Comparison of ENCODE assay signal across 19 mouse cellular contexts in the genomic region with DNA sequence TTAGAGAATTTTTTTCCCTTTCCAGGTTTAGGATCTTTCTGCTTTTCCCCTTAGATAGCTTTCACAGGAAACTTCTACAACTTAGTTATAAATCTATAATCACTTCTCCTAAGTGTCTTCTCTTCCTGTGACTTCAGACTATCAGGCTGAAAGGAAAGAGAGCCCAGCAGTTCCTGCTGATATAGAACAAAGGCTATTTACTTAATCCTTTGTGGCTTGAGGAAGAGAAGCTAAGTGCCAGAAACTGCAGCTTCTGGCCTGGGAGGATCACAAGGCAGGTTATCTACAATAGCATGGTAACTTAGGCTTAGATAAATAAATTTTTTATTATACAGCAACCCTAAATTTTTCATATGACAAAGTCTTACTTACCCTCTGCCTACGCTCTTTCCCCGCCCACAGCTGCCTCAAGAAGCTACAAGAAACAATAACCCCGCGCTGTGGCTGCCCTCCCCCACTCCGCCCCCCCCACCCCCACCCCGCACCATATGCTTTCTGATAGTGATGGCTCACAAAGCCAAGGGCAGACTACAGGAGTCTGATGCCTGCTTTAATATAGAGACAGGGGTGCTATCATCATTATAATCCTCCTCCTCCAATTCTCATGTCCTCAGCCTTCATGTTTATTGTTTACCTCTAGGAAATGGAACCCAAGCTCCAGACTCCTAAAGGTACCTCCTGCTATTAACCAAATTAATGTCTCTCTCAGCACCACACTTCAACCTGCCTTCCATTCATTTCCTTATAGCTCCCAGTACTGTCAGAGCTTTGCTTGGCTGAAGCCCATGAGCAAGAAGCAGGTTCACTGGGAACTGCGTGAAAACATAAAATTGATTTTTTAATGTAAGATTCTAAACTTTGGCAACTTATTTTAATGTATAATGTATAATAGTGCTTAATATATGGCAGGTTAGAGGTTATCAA.
A peak's percentile ranks its signal among the peaks of the same experiment; 100 is the strongest.
DNase-seq lines count a peak whose midpoint lies in the region; ATAC-seq lines count a peak whose summit lies in the region.
"Had no signal": no experiment of that assay in that cellular context is flagged by ENCODE, and none has a peak within 500 bp of the region (broad histone marks: within the 10 kb centered on the region; RNA-seq: fewer than 3 reads in every experiment).

No protein-coding gene starts in this region.

- no peaks in the 10 kb centered on the region for H3K4me1 ChIP-seq in embryonic facial prominence, embryonic 11.5 days (ENCODE audit: control insufficient read depth, insufficient read depth, low read length)
- H3K4me1 ChIP-seq in embryonic facial prominence, embryonic 10.5 days: no peaks in the 10 kb centered on the region
- H3K4me1 ChIP-seq in midbrain, embryonic 11.5 days (ENCODE audit: control insufficient read depth, insufficient read depth, low read length): peaks cover 2% of the 10 kb centered on the region; the same call in 1 of the 2 replicates
- no peaks in the 10 kb centered on the region for H3K4me1 ChIP-seq in midbrain, embryonic 16.5 days (ENCODE audit: control insufficient read depth, insufficient read depth, low read length)
- no peaks in the 10 kb centered on the region for H3K4me1 ChIP-seq in hindbrain, embryonic 11.5 days (replicated peaks; ENCODE audit: control insufficient read depth, insufficient read depth, low read length)
- no peaks in the 10 kb centered on the region; the same call in 1 of the 2 replicates for H3K4me1 ChIP-seq in neural tube, embryonic 13.5 days (replicated peaks)

- no peaks in the 10 kb centered on the region for H3K36me3 ChIP-seq in embryonic facial prominence, embryonic 11.5 days (replicated peaks; ENCODE audit: control insufficient read depth, insufficient read depth, low read depth, low read length)
- H3K36me3 ChIP-seq in embryonic facial prominence, embryonic 10.5 days (replicated peaks): no peaks in the 10 kb centered on the region
- no peaks in the 10 kb centered on the region for H3K36me3 ChIP-seq in midbrain, embryonic 11.5 days (ENCODE audit: control insufficient read depth, insufficient read depth, low read length)
- H3K36me3 ChIP-seq in midbrain, embryonic 16.5 days (ENCODE audit: control insufficient read depth, insufficient read depth, low read length): no peaks in the 10 kb centered on the region
- no peaks in the 10 kb centered on the region for H3K36me3 ChIP-seq in hindbrain, embryonic 11.5 days (ENCODE audit: control insufficient read depth, insufficient read depth, low read length)
- H3K36me3 ChIP-seq in neural tube, embryonic 13.5 days: no peaks in the 10 kb centered on the region

- H3K27me3 ChIP-seq in embryonic facial prominence, embryonic 11.5 days (ENCODE audit: control insufficient read depth, insufficient read depth, low read length): no peaks in the 10 kb centered on the region
- H3K27me3 ChIP-seq in embryonic facial prominence, embryonic 10.5 days (replicated peaks; ENCODE audit: low read depth, poor library complexity, severe bottlenecking): no peaks in the 10 kb centered on the region
- no peaks in the 10 kb centered on the region for H3K27me3 ChIP-seq in midbrain, embryonic 11.5 days (ENCODE audit: control insufficient read depth, insufficient read depth, low read length)
- no peaks in the 10 kb centered on the region for H3K27me3 ChIP-seq in midbrain, embryonic 16.5 days (ENCODE audit: control insufficient read depth, insufficient read depth, low read depth, low read length)
- H3K27me3 ChIP-seq in hindbrain, embryonic 11.5 days (ENCODE audit: control insufficient read depth, insufficient read depth, low read length): no peaks in the 10 kb centered on the region
- no peaks in the 10 kb centered on the region for H3K27me3 ChIP-seq in neural tube, embryonic 13.5 days

- ATAC-seq in embryonic facial prominence, embryonic 11.5 days (replicated peaks; ENCODE audit: insufficient number of reproducible peaks, low FRiP score, low TSS enrichment, low read depth): 0 out of 2 replicates have a peak, but pooled peaks have one; percentile 34
- ATAC-seq in midbrain, embryonic 11.5 days (ENCODE audit: low FRiP score): peak; percentile 79
- no peak for ATAC-seq in midbrain, embryonic 16.5 days
- peak; percentile 80 for ATAC-seq in hindbrain, embryonic 11.5 days (ENCODE audit: low FRiP score)
- ATAC-seq in neural tube, embryonic 13.5 days (ENCODE audit: low read depth): 0 out of 2 replicates have a peak, but pooled peaks have one; percentile 40
- ATAC-seq: liver, postnatal 0 days had no signal

- no peak overlapping the region for H3K4me2 ChIP-seq in embryonic facial prominence, embryonic 11.5 days (ENCODE audit: low read depth, low read length)
- no peak overlapping the region for H3K4me2 ChIP-seq in midbrain, embryonic 11.5 days
- H3K4me2 ChIP-seq in midbrain, embryonic 16.5 days (ENCODE audit: low read length): no peak overlapping the region
- H3K4me2 ChIP-seq in hindbrain, embryonic 11.5 days (replicated peaks; ENCODE audit: low read depth, low read length): no peak overlapping the region
- no peak overlapping the region for H3K4me2 ChIP-seq in neural tube, embryonic 13.5 days

- WGBS in embryonic facial prominence, embryonic 11.5 days: 32% methylated on average over 7 of the region's 7 CpGs
- WGBS in embryonic facial prominence, embryonic 10.5 days: 36% methylated on average over 7 of the region's 7 CpGs
- 23% methylated on average over 7 of the region's 7 CpGs for WGBS in midbrain, embryonic 11.5 days
- WGBS in midbrain, embryonic 16.5 days: 32% methylated on average over 7 of the region's 7 CpGs
- 27% methylated on average over 7 of the region's 7 CpGs for WGBS in hindbrain, embryonic 11.5 days
- 32% methylated on average over 7 of the region's 7 CpGs for WGBS in neural tube, embryonic 13.5 days

- H3K4me3 ChIP-seq in embryonic facial prominence, embryonic 11.5 days (ENCODE audit: low read depth, low read length): no peak overlapping the region
- H3K4me3 ChIP-seq in embryonic facial prominence, embryonic 10.5 days: no peak overlapping the region
- no peak overlapping the region for H3K4me3 ChIP-seq in midbrain, embryonic 11.5 days (ENCODE audit: low read depth, low read length)
- no peak overlapping the region for H3K4me3 ChIP-seq in midbrain, embryonic 16.5 days (ENCODE audit: low read depth, low read length)
- H3K4me3 ChIP-seq in hindbrain, embryonic 11.5 days (ENCODE audit: low read depth, low read length): no peak overlapping the region
- H3K4me3 ChIP-seq in neural tube, embryonic 13.5 days: no peak overlapping the region
- H3K4me3 ChIP-seq: heart, adult 2 months had no signal

- no peak overlapping the region for H3K27ac ChIP-seq in embryonic facial prominence, embryonic 11.5 days (replicated peaks; ENCODE audit: low read depth, low read length)
- no peak overlapping the region for H3K27ac ChIP-seq in embryonic facial prominence, embryonic 10.5 days (replicated peaks)
- H3K27ac ChIP-seq in midbrain, embryonic 11.5 days (ENCODE audit: low read depth, low read length): no peak overlapping the region
- H3K27ac ChIP-seq in midbrain, embryonic 16.5 days (ENCODE audit: low read length): no peak overlapping the region
- no peak overlapping the region for H3K27ac ChIP-seq in hindbrain, embryonic 11.5 days (ENCODE audit: low read depth, low read length)
- no peak overlapping the region for H3K27ac ChIP-seq in neural tube, embryonic 13.5 days (replicated peaks)
- H3K27ac ChIP-seq: heart, adult 2 months had no signal

- H3K9me3 ChIP-seq in embryonic facial prominence, embryonic 11.5 days (replicated peaks; ENCODE audit: control insufficient read depth, low read length): no peaks in the 10 kb centered on the region
- no peaks in the 10 kb centered on the region for H3K9me3 ChIP-seq in embryonic facial prominence, embryonic 10.5 days
- H3K9me3 ChIP-seq in midbrain, embryonic 11.5 days (ENCODE audit: control insufficient read depth, low read length): no peaks in the 10 kb centered on the region
- H3K9me3 ChIP-seq in midbrain, embryonic 16.5 days (replicated peaks; ENCODE audit: control insufficient read depth, low read length, poor library complexity, severe bottlenecking): no peaks in the 10 kb centered on the region
- H3K9me3 ChIP-seq in hindbrain, embryonic 11.5 days (ENCODE audit: control insufficient read depth, low read length): no peaks in the 10 kb centered on the region
- H3K9me3 ChIP-seq in neural tube, embryonic 13.5 days: no peaks in the 10 kb centered on the region

- intact Hi-C loops in left cerebral cortex, postnatal 14 days (cut with DNase I): no loop called here

- no peak for DNase-seq in embryonic facial prominence, embryonic 11.5 days (ENCODE audit: low spot score)
- no peak for DNase-seq in embryonic facial prominence, embryonic 10.5 days (ENCODE audit: low spot score)
- DNase-seq in midbrain, embryonic 11.5 days (ENCODE audit: low spot score, missing footprints): peak; percentile 83
- peak; percentile 12 for DNase-seq in hindbrain, embryonic 11.5 days (ENCODE audit: low spot score)
- no peak for DNase-seq in adrenal gland, postnatal 4 days (ENCODE audit: low spot score in 2 of 2)
- DNase-seq in left cerebral cortex, postnatal 14 days (ENCODE audit: low spot score in 2 of 2): no peak
- DNase-seq: adrenal gland, postnatal 14 days; cerebellum, adult 8-10 months; gastrocnemius, postnatal 14 days; heart, adult 2 months; kidney, adult 8-10 months; kidney, postnatal 25 days; liver; liver, postnatal 0 days; lung, postnatal 36 days; retina, postnatal 1 day; thymus, adult 18-20 months had no signal

- no peak overlapping the region for H3K9ac ChIP-seq in embryonic facial prominence, embryonic 11.5 days (replicated peaks; ENCODE audit: low read length)
- no peak overlapping the region for H3K9ac ChIP-seq in midbrain, embryonic 11.5 days (ENCODE audit: low read length)
- no peak overlapping the region for H3K9ac ChIP-seq in midbrain, embryonic 16.5 days (ENCODE audit: low read depth, low read length)
- H3K9ac ChIP-seq in hindbrain, embryonic 11.5 days (ENCODE audit: low read depth, low read length): no peak overlapping the region
- no peak overlapping the region for H3K9ac ChIP-seq in neural tube, embryonic 13.5 days
- H3K9ac ChIP-seq: liver, postnatal 0 days had no signal

Comparison
In these comparisons a context has a peak if more than half of its experiments do, and no peak if none do; other contexts are left out.
1. DNase-seq: peak in midbrain, embryonic 11.5 days (single experiment) and hindbrain, embryonic 11.5 days (single experiment); none in embryonic facial prominence, embryonic 11.5 days (single experiment), embryonic facial prominence, embryonic 10.5 days (single experiment), adrenal gland, postnatal 4 days (0 of 2) and left cerebral cortex, postnatal 14 days (0 of 2).